Mouse (Mus musculus): Measurements from ENCODE around the gene Map3k5.
A peak's percentile ranks its signal among the peaks of the same experiment; 100 is the strongest.

The Map3k5 gene

DNA sequence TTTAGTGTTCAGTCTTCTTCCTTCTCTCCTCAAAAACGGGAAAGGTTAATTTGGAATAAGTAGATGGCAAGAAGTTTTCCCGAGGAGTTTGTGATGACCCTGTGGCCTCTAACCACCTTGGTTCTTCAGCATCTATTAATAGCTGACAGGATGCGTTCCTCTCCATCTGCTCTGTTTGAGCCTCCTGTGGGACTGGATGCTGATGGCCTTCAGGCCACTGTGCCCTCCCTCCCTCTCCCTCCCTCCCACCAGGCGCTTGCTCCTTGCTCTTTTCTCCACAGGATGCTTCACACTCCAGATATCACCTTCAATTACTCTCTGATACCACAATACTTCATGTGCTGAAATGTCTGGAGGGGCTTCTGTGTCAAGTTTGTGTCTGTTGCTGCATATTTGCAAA, 224.5 kb downstream of the Map3k5 start:
- DNase-seq (ENCODE audit: low spot score) = no peak

DNA sequence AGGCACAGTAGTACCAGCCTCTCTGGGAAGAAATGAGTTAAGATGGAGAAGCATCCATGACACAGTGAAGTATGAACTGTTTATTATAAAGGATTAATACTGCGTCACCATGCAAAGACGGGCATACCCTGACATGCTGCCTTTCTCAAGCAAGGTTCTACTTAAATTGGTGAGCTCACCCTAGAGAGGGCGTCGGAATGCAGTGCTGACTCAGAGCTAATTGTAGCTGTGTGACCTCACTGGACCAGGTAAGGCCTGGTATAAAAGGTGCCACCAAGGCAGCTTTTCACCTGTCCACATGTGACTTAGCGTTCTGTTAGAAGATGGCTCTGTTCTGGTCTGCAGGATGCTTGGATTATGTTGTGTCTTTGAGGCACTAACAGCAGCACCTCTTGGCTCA, 225.0 kb downstream of the Map3k5 start:
- no peak for DNase-seq (ENCODE audit: low spot score)

DNA sequence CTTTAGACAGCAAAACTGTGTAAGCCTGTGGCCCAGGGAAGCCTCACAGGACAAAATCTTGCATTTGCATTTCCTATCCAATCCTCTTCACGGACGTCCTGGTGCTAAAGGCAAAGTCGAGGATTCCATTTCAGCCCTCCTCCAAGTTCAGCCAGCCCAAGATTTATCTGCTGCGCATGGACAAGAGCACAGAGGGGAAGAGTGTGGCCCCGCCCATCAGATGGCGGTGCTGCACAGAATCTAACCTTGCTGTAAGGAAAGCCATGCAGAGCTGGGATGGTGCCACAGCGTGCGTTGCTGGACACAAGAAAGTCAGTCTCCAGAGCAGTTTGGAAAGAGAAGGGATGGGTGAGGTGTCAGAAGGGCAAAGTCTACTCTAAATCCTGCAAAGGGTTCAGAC, 226.6 kb downstream of the Map3k5 start:
- DNase-seq (ENCODE audit: low spot score) = no peak

DNA sequence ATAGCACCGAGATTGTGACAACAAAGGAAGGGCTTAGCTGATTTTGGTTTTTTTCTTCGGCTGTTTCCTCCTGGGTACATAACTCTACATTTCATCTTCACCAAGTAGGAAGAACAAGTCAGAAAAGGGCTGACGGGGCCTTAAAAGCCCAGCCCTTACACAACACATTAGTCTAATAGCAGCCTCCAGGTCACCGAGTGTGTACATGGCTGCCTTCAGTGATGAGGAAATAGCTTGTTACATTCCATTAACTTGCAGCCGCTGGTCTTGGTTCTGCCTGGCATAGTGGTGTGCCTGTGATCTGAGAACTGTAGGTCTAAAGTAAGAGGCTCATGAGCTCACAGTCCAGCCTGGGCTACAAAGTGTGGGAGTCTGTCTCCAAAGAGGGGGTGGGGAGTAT, 230.5 kb downstream of the Map3k5 start:
- no peak for DNase-seq (ENCODE audit: low spot score)

DNA sequence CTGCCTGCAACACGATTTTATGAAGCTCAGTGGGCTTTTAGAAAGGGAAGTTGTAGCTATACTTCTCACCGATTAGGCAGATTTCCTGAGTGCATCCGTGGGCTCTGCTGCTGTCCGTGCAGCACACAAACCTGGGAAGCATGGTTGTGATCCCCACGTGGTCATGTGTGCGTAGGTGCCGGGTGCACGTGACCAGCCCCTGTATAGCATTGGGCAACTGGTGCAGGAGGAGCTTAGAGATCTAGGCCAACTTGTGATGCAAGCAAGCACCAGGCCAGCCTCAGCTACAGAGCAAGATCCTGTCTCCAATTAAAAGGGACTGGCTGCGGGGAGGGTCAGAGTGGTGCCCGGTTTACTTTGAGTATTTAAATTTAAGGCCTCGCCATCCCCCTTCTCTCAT, 232.5 kb downstream of the Map3k5 start:
- no peak for DNase-seq (ENCODE audit: low spot score)

DNA sequence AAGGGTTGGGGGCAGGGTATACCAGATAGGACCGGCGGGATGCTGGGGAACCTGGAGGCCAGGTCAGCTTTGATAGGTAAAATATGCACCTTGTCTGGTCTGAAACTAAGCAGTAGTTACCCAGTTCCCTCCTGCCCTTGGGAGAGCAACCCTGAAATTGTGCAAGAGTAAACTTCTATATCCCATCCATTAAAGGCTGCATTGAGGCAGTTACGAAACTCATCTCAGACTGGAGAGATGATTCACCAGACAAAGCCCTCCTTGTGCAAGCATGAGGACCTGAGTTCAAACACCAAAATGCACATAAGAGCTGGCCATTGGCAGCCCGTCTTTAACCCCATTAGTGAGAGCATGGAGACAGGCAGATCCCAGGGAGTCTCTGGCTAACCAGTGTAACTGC, 233.2 kb downstream of the Map3k5 start:
- DNase-seq (ENCODE audit: low spot score) = no peak

DNA sequence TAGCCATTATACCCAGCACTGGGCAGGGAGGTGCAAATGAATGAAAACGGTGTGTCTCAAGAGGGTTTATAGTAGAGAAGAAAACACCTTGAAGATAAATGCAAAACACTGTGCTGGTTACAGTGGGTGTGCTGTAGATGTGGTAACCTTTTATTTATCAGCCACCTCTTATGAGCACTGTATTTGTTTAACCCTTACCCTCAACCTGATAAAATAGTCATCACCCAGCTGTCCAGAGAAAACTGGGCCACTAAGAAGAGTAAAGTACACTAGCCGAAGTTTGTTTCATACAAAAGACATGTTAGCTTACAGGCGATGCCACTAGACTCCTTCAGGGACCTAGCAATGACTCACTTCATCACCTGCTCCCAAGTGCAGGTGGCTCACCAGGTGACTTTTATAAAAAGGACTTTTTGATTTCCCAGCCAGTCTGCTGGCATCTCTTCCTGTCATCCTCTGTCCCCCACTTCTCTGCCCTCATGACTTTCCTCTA, 235.0 kb downstream of the Map3k5 start:
- no peak for DNase-seq (ENCODE audit: low spot score)

DNA sequence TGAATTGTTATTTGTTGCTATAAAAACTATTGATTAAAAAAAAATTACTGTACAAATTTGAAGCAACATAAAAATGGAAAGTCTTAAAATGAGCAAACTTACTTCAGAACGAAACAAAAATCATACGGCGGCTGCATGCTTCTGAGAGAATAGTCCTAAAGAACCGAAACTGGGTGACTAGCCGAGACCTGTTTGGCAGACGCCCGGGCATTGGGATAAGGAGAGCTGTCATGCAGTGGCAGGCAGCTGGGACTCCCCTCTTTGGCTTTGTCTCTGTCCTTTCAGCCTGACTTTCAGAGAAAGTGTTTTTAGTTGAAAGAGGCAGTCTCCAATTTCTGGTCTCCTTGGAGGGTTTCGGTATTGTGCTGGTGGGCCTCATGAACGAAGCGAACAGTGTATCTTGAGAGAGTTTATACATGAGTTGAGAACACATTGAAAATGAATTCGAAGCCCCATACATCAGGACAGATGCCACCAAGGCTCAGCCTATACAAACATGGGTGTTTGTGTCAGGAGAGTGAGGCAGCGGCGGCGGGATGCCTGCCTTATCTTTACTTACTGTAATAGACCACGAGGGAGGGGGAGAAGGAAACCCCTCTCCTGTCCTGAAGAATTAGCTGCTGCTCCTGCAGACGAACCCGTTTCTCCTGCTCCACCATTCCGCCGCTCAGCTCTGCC, 235.8 kb downstream of the Map3k5 start:
- no peak for DNase-seq (ENCODE audit: low spot score)

DNA sequence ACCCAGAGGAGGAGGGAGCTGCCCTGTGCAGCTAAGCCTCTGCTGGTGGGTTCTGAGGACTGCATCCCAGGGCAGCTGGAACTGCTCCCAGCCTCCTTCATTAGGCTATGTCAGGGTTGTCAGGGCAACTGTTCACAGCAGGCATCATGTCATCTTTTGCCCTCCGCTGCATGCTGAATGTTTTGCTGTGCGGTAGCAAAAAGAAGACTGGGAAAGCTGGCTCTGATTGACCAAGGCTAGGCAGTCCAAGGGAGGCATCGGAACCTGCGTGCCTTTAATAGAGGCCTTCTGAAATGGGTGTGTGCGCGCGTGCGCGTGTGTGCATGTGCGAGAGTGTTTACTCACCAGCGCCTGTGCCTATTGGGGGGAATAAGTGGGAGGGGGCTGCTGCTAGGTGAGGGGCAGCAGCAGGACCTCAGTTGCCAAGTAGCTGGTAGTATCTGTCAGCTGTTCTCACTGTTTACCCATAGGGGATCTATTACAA, 236.4 kb downstream of the Map3k5 start:
- DNase-seq (ENCODE audit: low spot score) = peak; percentile 57

DNA sequence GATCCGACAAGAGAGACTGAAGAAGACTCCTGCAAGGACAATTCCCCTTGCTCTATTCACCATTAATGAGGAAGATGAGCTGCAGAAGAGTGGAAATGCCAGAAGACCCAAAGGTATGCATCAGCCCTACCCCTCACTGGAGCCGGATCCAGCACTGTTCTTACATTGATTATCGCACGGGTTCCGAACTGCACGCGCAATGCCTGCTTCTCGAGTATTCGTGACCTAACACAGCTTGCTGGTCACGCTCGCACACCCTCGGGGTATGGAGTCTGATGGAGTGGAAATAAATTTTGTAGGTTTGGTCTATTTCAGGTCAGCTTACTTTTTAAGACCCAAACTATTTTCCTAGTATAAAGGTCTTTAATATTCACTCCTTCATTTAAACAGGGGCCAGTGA, 236.9 kb downstream of the Map3k5 start:
- DNase-seq (ENCODE audit: low spot score) = no peak

DNA sequence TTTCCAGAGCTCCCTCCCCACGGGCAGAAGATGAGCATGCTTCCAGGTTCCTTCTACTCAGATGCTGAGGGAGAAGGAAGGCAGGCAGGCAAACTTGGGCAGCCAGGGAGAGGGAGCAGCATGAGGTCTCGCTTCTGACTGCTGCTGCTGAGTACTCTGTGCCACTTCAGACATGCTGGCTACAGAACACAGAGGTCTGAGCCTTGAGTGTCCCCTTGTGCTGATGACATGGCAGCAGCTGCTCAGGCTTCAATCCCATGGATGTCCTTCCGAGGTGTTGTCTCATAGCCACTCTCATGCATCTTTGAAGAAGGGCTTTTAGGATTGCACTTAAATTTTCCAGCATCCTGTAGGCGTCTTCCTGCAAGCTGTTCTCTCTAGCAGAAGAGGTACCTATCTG, 237.5 kb downstream of the Map3k5 start:
- no peak for DNase-seq (ENCODE audit: low spot score)

DNA sequence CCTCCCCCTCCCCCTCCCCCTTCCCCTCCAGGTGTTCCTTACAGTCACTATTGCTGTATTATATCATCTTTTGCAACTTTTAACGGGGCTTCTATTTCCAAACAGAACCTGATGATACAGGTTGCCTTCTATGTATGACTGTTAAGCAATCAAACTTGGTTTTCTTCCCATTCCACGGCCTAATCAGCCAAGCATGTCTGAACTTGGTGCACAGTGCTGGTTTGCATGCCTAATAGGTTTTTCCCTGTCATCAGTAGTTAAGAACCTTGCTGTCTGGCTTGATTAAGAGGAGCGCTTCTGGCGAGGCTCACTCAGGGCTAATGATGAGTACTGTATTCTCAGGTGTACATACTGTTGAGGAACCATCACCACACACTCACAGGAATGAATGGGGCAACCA, 239.5 kb downstream of the Map3k5 start:
- no peak for DNase-seq (ENCODE audit: low spot score)

DNA sequence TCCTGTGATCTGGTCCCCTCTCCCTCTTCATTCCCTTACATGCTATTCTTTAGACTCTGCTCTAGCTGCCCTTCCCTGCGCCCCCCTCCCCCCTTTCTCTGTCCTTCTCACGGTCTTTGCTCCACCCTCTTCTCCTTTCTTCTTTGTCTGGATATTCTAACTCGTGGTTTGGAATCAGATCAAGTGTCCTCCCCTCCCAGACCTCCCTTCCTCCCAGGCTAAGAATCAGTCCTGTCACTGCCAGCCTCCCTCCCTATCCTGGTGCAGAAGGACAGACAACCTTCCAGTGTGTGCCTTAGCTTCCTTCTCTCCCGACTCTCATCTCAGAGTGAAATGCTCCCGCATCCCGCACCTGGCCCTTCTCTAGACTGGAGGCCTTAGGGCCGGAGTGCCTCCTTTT, 241.8 kb downstream of the Map3k5 start:
- no peak for DNase-seq (ENCODE audit: low spot score)

DNA sequence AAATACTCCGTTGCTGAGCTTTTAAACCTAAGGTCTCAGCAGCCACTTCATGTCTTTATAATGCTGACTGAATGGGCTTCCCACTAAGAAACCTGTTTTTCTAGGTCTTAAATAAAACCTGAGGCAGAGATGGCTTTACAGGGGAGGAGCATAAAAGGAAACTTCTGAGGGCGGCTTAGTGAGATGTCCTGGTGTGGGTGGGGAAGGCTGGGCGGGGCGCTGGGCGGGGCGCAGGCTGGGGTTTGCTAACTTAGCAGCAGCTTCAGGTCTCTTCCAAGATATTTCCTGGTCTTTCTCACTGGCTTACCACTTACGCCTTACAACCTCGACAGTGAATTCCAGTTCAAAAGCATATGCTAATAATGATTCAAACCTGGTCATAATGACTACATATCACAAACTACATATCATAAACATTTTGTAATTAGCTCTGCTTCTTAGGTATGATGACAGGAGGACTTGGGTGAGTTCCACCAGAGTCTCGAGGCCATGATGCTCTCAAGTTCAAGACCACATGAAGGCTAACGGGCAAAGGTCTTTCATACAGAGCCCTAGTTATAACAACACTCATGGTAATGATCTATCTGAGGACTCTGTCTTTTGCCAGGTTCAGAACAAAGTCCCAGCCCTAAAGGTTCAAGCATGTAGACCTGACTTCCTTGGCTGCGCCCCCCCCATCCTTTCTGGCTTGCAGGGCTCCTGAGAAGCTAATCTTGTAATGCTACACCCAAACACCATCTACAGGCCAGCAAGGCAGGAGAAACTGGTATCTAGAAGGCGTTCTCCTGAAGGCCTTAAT, 244.7 kb downstream of the Map3k5 start:
- DNase-seq (ENCODE audit: low spot score) = no peak

DNA sequence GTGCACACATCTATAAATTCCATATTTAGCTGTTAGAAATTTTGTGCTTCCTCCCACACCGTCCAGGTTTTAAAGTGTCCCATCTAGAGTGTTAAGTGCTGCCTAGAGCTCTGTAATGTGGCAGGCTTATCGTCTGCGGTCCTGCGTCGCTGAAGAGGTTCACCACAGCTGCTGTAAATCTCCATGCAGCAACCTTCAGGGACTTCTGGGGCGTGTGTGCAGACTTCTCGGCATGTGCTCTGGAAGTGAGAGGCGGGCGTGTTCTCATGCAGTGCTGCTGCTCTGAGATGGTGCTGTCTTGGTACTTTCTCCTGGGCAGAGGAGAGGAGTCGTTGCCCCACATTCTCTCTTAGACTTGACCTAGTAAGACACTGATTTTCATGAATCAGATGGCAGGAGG, 246.9 kb downstream of the Map3k5 start:
- DNase-seq (ENCODE audit: low spot score) = no peak

DNA sequence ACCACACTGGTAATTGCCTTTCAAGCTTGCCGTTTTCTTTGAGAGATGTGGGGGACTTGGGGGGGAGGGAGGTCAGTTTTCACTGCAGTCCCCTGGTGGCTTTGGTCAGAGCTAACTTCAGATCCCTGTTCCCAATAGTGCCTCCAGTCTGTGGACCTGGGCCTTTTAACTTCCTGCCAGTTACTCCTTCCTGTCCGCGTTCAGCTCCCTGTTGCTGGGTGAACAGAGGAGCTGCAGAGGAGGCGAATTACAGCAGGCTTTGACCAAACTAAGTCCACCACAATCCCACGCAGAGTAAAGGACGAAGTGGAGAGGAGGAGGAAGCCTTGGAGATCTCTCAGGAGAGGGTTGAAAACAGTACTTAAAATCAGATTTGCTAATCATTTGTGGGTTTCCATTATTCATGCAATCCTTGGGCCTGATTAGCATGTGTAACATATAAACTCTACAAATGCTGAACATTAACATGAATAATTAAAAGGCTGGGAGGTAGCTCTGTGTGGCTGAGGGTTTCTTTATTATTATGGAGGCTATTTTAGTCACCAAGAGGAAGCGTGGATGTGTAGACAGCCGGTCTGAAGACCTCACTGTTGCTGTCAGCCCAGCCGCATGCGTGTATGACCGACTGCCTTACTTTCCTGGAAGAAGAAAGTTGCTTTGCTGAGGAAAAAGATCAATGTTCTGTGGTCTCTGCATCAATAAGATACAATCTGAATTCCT, 247.6 kb downstream of the Map3k5 start:
- DNase-seq (ENCODE audit: low spot score) = no peak

DNA sequence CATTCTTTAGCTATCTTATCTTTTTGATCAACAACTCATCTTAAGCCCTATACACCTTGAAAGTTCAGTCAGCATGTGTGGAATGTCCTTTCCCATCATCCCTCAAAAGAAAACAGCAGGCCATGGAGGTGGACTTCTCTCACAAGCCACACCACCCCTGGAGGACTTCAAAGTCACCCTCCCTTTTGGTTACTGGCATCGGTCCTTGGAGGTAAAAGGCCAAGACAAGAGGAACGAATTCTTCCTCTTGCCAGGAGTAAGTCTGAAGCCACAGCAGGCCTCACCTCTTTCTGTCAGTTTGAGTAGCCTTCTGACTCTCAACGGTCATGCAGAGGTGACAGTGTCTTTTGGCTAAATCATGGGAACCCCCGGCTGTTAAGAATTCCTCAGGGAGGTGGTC, 250.1 kb downstream of the Map3k5 start:
- DNase-seq (ENCODE audit: low spot score) = no peak

DNA sequence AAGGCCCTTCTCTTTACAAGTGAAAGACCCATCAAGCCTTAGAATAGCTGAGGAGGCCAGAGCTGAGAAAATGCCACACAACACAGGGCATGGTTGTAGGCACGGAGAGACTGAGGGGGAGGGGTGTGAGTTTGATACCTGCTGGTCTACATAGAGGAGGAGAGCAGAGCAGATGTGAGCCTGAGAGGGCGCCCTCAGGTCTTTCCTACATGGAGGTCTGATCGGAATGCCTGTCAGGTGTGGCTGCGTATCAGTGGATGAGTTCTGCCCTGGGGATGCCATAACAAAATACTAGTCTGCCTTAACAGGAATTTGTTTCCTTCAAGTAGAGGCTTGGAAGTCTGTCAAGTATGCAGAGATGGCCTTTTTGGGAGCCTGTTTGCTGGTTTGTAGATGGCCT, 251.0 kb downstream of the Map3k5 start:
- DNase-seq (ENCODE audit: low spot score) = no peak

DNA sequence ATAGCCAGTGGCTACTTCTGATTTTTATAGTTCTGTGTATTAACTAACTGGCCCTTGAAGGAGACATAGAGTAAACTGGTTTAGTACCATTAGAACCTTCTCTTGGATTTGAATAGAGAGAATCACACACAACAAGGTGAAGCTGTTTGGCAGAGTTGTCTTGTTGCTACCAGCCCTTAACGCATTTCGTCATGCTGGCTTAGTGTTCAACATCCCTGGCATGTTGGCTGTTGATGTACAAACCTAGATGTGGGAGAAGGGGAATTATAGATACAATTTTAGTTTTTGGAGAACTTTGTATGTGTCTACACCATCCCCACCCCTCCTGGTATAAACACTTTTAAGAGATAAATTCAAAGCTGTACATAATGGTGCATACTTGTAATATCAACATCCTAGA, 251.5 kb downstream of the Map3k5 start:
- DNase-seq (ENCODE audit: low spot score) = no peak

DNA sequence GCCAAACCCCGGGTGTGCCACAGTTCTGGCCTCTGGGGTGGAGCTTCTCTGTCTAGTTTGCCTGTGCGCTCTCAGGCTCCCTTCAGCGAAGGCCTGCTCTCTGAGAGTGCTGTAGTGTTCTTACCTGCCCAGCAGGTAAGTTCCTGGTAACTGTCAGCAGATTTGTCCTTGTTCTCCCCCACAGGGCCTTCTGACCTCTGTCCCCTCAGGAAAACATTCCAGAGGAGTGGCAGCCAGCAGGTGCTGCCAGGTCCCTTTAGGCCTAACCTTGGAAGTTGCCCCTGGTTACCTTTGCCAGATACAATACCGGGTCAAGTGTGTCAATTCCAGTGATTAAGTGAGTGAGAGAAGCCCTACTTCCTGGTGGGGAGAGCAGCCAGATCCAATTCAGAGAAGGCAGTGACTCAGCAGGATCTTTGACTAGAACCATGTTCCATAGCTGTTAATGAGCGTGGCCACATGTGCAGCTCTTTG, 252.6 kb downstream of the Map3k5 start:
- no peak for DNase-seq (ENCODE audit: low spot score)

DNA sequence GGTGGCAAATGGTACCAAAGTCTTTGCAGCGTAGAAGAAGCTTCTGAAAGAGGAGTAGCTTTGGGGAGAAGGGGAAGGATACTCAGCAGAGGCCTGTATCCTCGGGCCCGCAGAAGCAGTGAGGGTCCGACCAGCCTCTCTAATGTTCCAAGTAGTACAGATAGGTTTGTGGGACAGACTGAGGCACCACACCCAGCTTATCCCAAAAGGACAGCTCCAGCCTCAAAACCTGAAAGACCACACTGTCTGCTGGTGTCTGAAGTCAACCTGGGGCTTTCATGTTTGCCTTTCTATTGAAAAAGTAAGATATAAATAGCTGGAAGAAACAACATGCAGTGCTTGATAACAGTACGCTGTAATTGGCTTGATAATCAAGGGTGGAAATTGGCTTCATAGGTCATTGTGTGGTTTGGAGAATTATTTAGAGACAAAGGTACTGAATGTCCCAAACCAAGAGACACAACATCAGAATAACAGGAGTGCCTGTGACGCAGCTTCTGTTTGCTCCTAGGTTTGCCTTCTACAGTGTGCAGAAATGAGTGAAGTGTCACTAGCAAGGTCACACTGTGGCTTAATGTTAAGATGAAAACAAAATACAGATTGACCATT, 256.0 kb downstream of the Map3k5 start:
- DNase-seq (ENCODE audit: low spot score) = no peak
